Mouse (Mus musculus): ENCODE measurements at regions not wholly inside any gene's neighbourhood (a gene's known extent, or its start where the extent isn't known, plus 50 kb on each side); places are given as distances from the start of the nearest gene placed in this dataset.

GRCm38 (mm10) chr7:115345749-115346148, 602.3 kb downstream of the Insc start:
- TF ChIP-seq GATA4 (IDR thresholded peaks at IDR 0.05; ENCODE audit: insufficient replicate concordance, low read length) = no peak

- TF ChIP-seq GATA4 (IDR thresholded peaks at IDR 0.05; ENCODE audit: insufficient replicate concordance, low read length) = no peak
Measured at GRCm38 (mm10) chr7:115358711-115359110, 615.2 kb downstream of the Insc start.

GRCm38 (mm10) chr7:115360142-115360541, 616.6 kb downstream of the Insc start:
- TF ChIP-seq GATA4 (IDR thresholded peaks at IDR 0.05; ENCODE audit: insufficient replicate concordance, low read length) = no peak

GRCm38 (mm10) chr7:115362117-115362516, 618.6 kb downstream of the Insc start:
- no peak for TF ChIP-seq GATA4 (IDR thresholded peaks at IDR 0.05; ENCODE audit: insufficient replicate concordance, low read length)

GRCm38 (mm10) chr7:115366910-115367309, 623.4 kb downstream of the Insc start:
- no peak for TF ChIP-seq GATA4 (IDR thresholded peaks at IDR 0.05; ENCODE audit: insufficient replicate concordance, low read length)

GRCm38 (mm10) chr7:115371143-115371542, 627.6 kb downstream of the Insc start:
- no peak for TF ChIP-seq GATA4 (IDR thresholded peaks at IDR 0.05; ENCODE audit: insufficient replicate concordance, low read length)

GRCm38 (mm10) chr7:115372921-115373320, 629.4 kb downstream of the Insc start:
- TF ChIP-seq GATA4 (IDR thresholded peaks at IDR 0.05; ENCODE audit: insufficient replicate concordance, low read length) = no peak

GRCm38 (mm10) chr7:115373781-115374533, 630.5 kb downstream of the Insc start:
- TF ChIP-seq GATA4 (IDR thresholded peaks at IDR 0.05; ENCODE audit: insufficient replicate concordance, low read length) = no peak

GRCm38 (mm10) chr7:115376067-115376466, 632.6 kb downstream of the Insc start:
- TF ChIP-seq GATA4 (IDR thresholded peaks at IDR 0.05; ENCODE audit: insufficient replicate concordance, low read length) = no peak

GRCm38 (mm10) chr7:115378836-115379235, 635.3 kb downstream of the Insc start:
- TF ChIP-seq GATA4 (IDR thresholded peaks at IDR 0.05; ENCODE audit: insufficient replicate concordance, low read length) = no peak

GRCm38 (mm10) chr7:115379600-115379999, 636.1 kb downstream of the Insc start:
- TF ChIP-seq GATA4 (IDR thresholded peaks at IDR 0.05; ENCODE audit: insufficient replicate concordance, low read length) = no peak

- TF ChIP-seq GATA4 (IDR thresholded peaks at IDR 0.05; ENCODE audit: insufficient replicate concordance, low read length) = no peak
Measured at GRCm38 (mm10) chr7:115380989-115381610, 637.6 kb downstream of the Insc start.

GRCm38 (mm10) chr7:115382876-115383275, 639.4 kb downstream of the Insc start:
- TF ChIP-seq GATA4 (IDR thresholded peaks at IDR 0.05; ENCODE audit: insufficient replicate concordance, low read length) = no peak

GRCm38 (mm10) chr7:115388874-115389273, 645.4 kb downstream of the Insc start:
- no peak for TF ChIP-seq GATA4 (IDR thresholded peaks at IDR 0.05; ENCODE audit: insufficient replicate concordance, low read length)

GRCm38 (mm10) chr7:115392520-115392919, 646.1 kb downstream of the Sox6 start:
- no peak for TF ChIP-seq GATA4 (IDR thresholded peaks at IDR 0.05; ENCODE audit: insufficient replicate concordance, low read length)

- TF ChIP-seq GATA4 (IDR thresholded peaks at IDR 0.05; ENCODE audit: insufficient replicate concordance, low read length) = no peak
Measured at GRCm38 (mm10) chr7:115398202-115398601, 640.4 kb downstream of the Sox6 start.

GRCm38 (mm10) chr7:115399461-115399860, 639.1 kb downstream of the Sox6 start:
- no peak for TF ChIP-seq GATA4 (IDR thresholded peaks at IDR 0.05; ENCODE audit: insufficient replicate concordance, low read length)

All from liver, adult (tissue).